Mouse (Mus musculus) testis, postnatal 14 days (tissue): ENCODE measurements around the gene Rbfox2.

Experiments
- DNase-seq: peaks from one replicate; pipeline ENCODE4 v3.0.0; 2021; ENCODE audit warnings: low spot score

Rbfox2 gene

GRCm38 (mm10) chr15:77230144-77230543 is 76.7 kb downstream of the Rbfox2 start:
- no peak for DNase-seq

- no peak for DNase-seq
Measured at GRCm38 (mm10) chr15:77226831-77227354, 79.9 kb downstream of the Rbfox2 start.

GRCm38 (mm10) chr15:77225858-77226257 is 80.9 kb downstream of the Rbfox2 start:
- no peak for DNase-seq

GRCm38 (mm10) chr15:77225274-77225673 is 81.5 kb downstream of the Rbfox2 start:
- no peak for DNase-seq

- no peak for DNase-seq
Measured at GRCm38 (mm10) chr15:77220833-77221232, 86.0 kb downstream of the Rbfox2 start.

- DNase-seq: no peak
Measured at GRCm38 (mm10) chr15:77220137-77220536, 86.7 kb downstream of the Rbfox2 start.

- no peak for DNase-seq
Measured at GRCm38 (mm10) chr15:77219571-77219970, 87.2 kb downstream of the Rbfox2 start.

GRCm38 (mm10) chr15:77218007-77218406 is 88.8 kb downstream of the Rbfox2 start:
- no peak for DNase-seq

GRCm38 (mm10) chr15:77217523-77217922 is 89.3 kb downstream of the Rbfox2 start:
- no peak for DNase-seq

- no peak for DNase-seq
Measured at GRCm38 (mm10) chr15:77216704-77217103, 90.1 kb downstream of the Rbfox2 start.

GRCm38 (mm10) chr15:77215178-77215800 is 91.5 kb downstream of the Rbfox2 start:
- no peak for DNase-seq

GRCm38 (mm10) chr15:77214410-77215107 is 92.2 kb downstream of the Rbfox2 start:
- DNase-seq: no peak

- no peak for DNase-seq
Measured at GRCm38 (mm10) chr15:77213829-77214228, 93.0 kb downstream of the Rbfox2 start.

GRCm38 (mm10) chr15:77212818-77213217 is 94.0 kb downstream of the Rbfox2 start:
- DNase-seq: peak; percentile 69

- DNase-seq: peak; percentile 35
Measured at GRCm38 (mm10) chr15:77212217-77212757, 94.5 kb downstream of the Rbfox2 start.

GRCm38 (mm10) chr15:77206996-77207395 is 99.8 kb downstream of the Rbfox2 start:
- DNase-seq: no peak

- DNase-seq: no peak
Measured at GRCm38 (mm10) chr15:77204951-77205350, 101.9 kb downstream of the Rbfox2 start.

GRCm38 (mm10) chr15:77203255-77203981 is 103.4 kb downstream of the Rbfox2 start:
- DNase-seq: no peak

- DNase-seq: no peak
Measured at GRCm38 (mm10) chr15:77202881-77203254, 103.9 kb downstream of the Rbfox2 start.

GRCm38 (mm10) chr15:77202223-77202622 is 104.6 kb downstream of the Rbfox2 start:
- no peak for DNase-seq

GRCm38 (mm10) chr15:77196827-77197226 is 110.0 kb downstream of the Rbfox2 start:
- peak; percentile 51 for DNase-seq

- no peak for DNase-seq
Measured at GRCm38 (mm10) chr15:77196001-77196400, 110.8 kb downstream of the Rbfox2 start.
